Mouse (Mus musculus) liver, adult 2 months (tissue): Measurements from ENCODE around the gene Mageb18.

Experiments
- CTCF ChIP-seq: fragments of 200-500 bp; IDR thresholded peaks from 2 replicates; pipeline ENCODE4 v1.5.1; 2011; ENCODE audit warnings: low read depth, low read length, control low read depth
- POLR2A ChIP-seq: fragments of 200-500 bp; IDR thresholded peaks from 2 replicates; pipeline ENCODE4 v1.6.1; 2011; ENCODE audit warnings: low read length, control low read depth; ENCODE audit not compliant: insufficient read depth; ENCODE audit errors: extremely low read depth

GRCm38 (mm10) chrX:92460496-92460895, 138.9 kb downstream of the Mageb18 start:
- no peak for TF ChIP-seq POLR2A
- TF ChIP-seq CTCF, result no peak
